Mouse (Mus musculus): ENCODE data around the gene Usp17lb. TPM values are rescaled to one million over a fixed set of nuclear protein-coding genes. Genes with fewer than 3 reads are reported as not detected.

Gene Usp17lb
- polyA plus RNA-seq (2012; rRNA removed; ENCODE audit: low replicate concordance) = not detected in 2 replicates

DNA sequence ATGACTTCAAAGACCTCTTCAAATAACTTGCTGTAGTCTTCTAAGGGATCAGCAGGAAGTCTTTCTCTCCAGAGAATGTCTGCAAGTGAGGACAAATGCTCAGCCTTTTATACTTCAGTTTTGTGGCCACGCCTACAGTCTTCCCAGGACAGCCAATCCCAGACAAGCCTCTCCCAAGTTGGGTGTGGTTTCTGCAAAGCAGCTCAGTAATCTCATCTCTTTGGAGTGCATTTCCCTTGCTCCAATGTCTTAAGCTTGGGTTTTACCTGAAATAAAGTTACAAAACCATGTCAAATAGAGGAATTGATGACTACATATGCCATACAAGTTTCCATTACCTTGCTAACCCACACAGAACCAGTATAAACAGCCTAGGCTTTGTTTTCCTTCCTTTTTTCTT, at the start of gene Usp17lb:
Usp17lb (minus strand) TSS at position 101 of the 400 bp plus-strand sequence.

GRCm38 (mm10) chr7:104877731-104878130, 35.3 kb upstream of the Usp17lb start, which contains the start of gene Olfr665:
Olfr665 (plus strand) TSS chr7:104878031.

DNA sequence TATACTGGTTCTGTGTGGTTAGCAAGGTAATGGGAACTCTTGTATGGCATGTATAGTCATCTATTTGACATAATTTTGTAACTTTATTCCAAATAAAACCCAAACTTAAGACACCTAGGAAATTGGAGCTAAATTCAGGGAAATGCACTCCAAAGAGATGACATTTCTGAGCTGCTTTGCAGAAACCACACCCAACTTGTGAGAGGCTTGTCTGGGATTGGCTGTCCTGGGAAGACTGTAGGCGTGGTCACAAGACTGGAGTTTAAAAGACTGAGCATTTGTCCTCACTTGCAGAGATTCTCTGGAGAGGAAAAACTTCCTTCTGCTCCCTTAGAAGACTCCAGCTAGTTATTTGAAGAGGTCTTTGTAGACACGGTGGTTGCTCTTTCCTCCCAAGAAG, 14.3 kb upstream of the Usp17lb start, which contains the start of gene Usp17la:
Usp17la (plus strand) TSS at position 301 of the 400 bp plus-strand sequence.

Other genes starting within 250 kb of the Usp17lb start
- not detected in 2 replicates for gene Olfr655, start 240.8 kb downstream of the Usp17lb start, polyA plus RNA-seq (2012; rRNA removed; ENCODE audit: low replicate concordance)
- not detected in 2 replicates for gene Olfr656, start 228.6 kb downstream of the Usp17lb start, polyA plus RNA-seq (2012; rRNA removed; ENCODE audit: low replicate concordance)
- gene Olfr657, start 217.8 kb downstream of the Usp17lb start, polyA plus RNA-seq (2012; rRNA removed; ENCODE audit: low replicate concordance) = not detected in 2 replicates
- 0.04 TPM in 1 of 2 replicates, not detected in the other for gene Olfr658, start 195.3 kb downstream of the Usp17lb start, polyA plus RNA-seq (2012; rRNA removed; ENCODE audit: low replicate concordance)
- gene Olfr659, start 175.8 kb downstream of the Usp17lb start, polyA plus RNA-seq (2012; rRNA removed; ENCODE audit: low replicate concordance) = not detected in 2 replicates
- not detected in 2 replicates for gene Olfr661, start 156.1 kb downstream of the Usp17lb start, polyA plus RNA-seq (2012; rRNA removed; ENCODE audit: low replicate concordance)
- gene Usp17le, start 65.1 kb downstream of the Usp17lb start, polyA plus RNA-seq (2012; rRNA removed; ENCODE audit: low replicate concordance) = not detected in 2 replicates
- not detected in 2 replicates for gene Usp17la, start 14.4 kb upstream of the Usp17lb start, polyA plus RNA-seq (2012; rRNA removed; ENCODE audit: low replicate concordance)
- gene Olfr665, start 35.4 kb upstream of the Usp17lb start, polyA plus RNA-seq (2012; rRNA removed; ENCODE audit: low replicate concordance) = not detected in 2 replicates
- not detected in 2 replicates for gene Olfr666, start 53.3 kb upstream of the Usp17lb start, polyA plus RNA-seq (2012; rRNA removed; ENCODE audit: low replicate concordance)
- gene Olfr667, start 78.9 kb upstream of the Usp17lb start, polyA plus RNA-seq (2012; rRNA removed; ENCODE audit: low replicate concordance) = not detected in 2 replicates
- not detected in 2 replicates for gene Olfr668, start 85.5 kb upstream of the Usp17lb start, polyA plus RNA-seq (2012; rRNA removed; ENCODE audit: low replicate concordance)
- not detected in 2 replicates for gene Olfr669, start 91.6 kb upstream of the Usp17lb start, polyA plus RNA-seq (2012; rRNA removed; ENCODE audit: low replicate concordance)
- not detected in 2 replicates for gene Olfr670, start 120.0 kb upstream of the Usp17lb start, polyA plus RNA-seq (2012; rRNA removed; ENCODE audit: low replicate concordance)
- not detected in 2 replicates for gene Olfr671, start 136.5 kb upstream of the Usp17lb start, polyA plus RNA-seq (2012; rRNA removed; ENCODE audit: low replicate concordance)
- not detected in 2 replicates for gene Olfr672, start 159.4 kb upstream of the Usp17lb start, polyA plus RNA-seq (2012; rRNA removed; ENCODE audit: low replicate concordance)
- not detected in 2 replicates for gene Olfr675, start 185.9 kb upstream of the Usp17lb start, polyA plus RNA-seq (2012; rRNA removed; ENCODE audit: low replicate concordance)
- not detected in 2 replicates for gene Olfr676, start 190.1 kb upstream of the Usp17lb start, polyA plus RNA-seq (2012; rRNA removed; ENCODE audit: low replicate concordance)
- gene Olfr677, start 208.8 kb upstream of the Usp17lb start, polyA plus RNA-seq (2012; rRNA removed; ENCODE audit: low replicate concordance) = not detected in 2 replicates
- gene Olfr678, start 221.9 kb upstream of the Usp17lb start, polyA plus RNA-seq (2012; rRNA removed; ENCODE audit: low replicate concordance) = not detected in 2 replicates
- gene Olfr679, start 238.6 kb upstream of the Usp17lb start, polyA plus RNA-seq (2012; rRNA removed; ENCODE audit: low replicate concordance) = not detected in 2 replicates